Mouse (Mus musculus) spleen, adult 2 months (tissue): Measurements from ENCODE around the gene Ddx51. TPM values are rescaled to one million over a fixed set of nuclear protein-coding genes. Genes with fewer than 3 reads are reported as not detected.

Source experiments
- DNase-seq, 2 experiments: peaks; one replicate each; pipeline versions ENCODE4 v3.0.0 to v3.0.0-alpha.2; 2012 to 2021; ENCODE audit warnings: low spot score in 2 of 2, low read depth in 1 of 2
- H3K27ac ChIP-seq: fragments of 200-500 bp; 2 replicates; pipeline ENCODE4 v1.5.1; 2012; ENCODE audit warnings: low read length, inconsistent platforms; ENCODE audit not compliant: insufficient read depth
- H3K27me3 ChIP-seq: fragments of 200-500 bp; 2 replicates; pipeline ENCODE4 v1.6.1; 2012; ENCODE audit warnings: mild to moderate bottlenecking, moderate library complexity, low read length, inconsistent platforms; ENCODE audit not compliant: control insufficient read depth, insufficient read depth
- H3K36me3 ChIP-seq: fragments of 200-500 bp; 2 replicates; pipeline ENCODE4 v1.6.1; 2012; ENCODE audit warnings: mild to moderate bottlenecking, low read length, inconsistent platforms; ENCODE audit not compliant: control insufficient read depth, insufficient read depth
- H3K4me1 ChIP-seq: fragments of 200-500 bp; 2 replicates; pipeline ENCODE4 v1.6.1; 2011; ENCODE audit warnings: inconsistent platforms; ENCODE audit not compliant: control insufficient read depth, insufficient read depth, insufficient read length
- H3K4me3 ChIP-seq: fragments of 200-500 bp; 2 replicates; pipeline ENCODE4 v1.5.1; 2011; ENCODE audit warnings: mild to moderate bottlenecking, inconsistent platforms; ENCODE audit not compliant: insufficient read depth, insufficient read length; ENCODE audit errors: extremely low read depth
- CTCF ChIP-seq: fragments of 200-500 bp; IDR thresholded peaks from 2 replicates; pipeline ENCODE4 v1.5.1; 2011; ENCODE audit warnings: mild to moderate bottlenecking, inconsistent platforms; ENCODE audit not compliant: insufficient read depth, insufficient read length, insufficient replicate concordance; ENCODE audit errors: extremely low read depth
- POLR2A ChIP-seq: fragments of 200-500 bp; IDR thresholded peaks from 2 replicates; pipeline ENCODE4 v1.6.1; 2011; ENCODE audit warnings: low read depth, low read length, inconsistent platforms
- whole genome bisulfite sequencing: fragments of 180-500 bp; shearing (Covaris S2); methylation state at CpG from one replicate; pipeline ENCODE4 v1.1.7; 2018; 5-methylcytosine and 5-hydroxymethylcytosine counted together
- polyA plus RNA-seq: library from polyadenylated mRNA; depleted of rRNA; stranded (reverse); fragments of >200 nt; gene quantifications from 2 replicates; pipeline ENCODE4 v1.2.3, GENCODE M21; 2012

The Ddx51 gene
- polyA plus RNA-seq, 1 experiment = 18.2 TPM

GRCm38 (mm10) chr5:110659682-110660081, 6.4 kb downstream of the Ddx51 start:
- Histone ChIP-seq H3K27me3 (no peaks in the 10 kb centered on the region), H3K4me1 (no peaks in the 10 kb centered on the region), H3K27ac (no peak overlapping the region), H3K36me3 (peaks cover 35% of the 10 kb centered on the region), H3K4me3 (no peak overlapping the region)
- TF ChIP-seq CTCF (no peak), POLR2A (no peak)
- DNase-seq = no peak

GRCm38 (mm10) chr5:110664041-110664440, 10.8 kb downstream of the Ddx51 start:
- no peaks in the 10 kb centered on the region for H3K27me3 ChIP-seq
- no peak overlapping the region for H3K27ac ChIP-seq
- peaks cover 36% of the 10 kb centered on the region for H3K36me3 ChIP-seq
- TF ChIP-seq POLR2A (no peak), CTCF (no peak)
- no peak overlapping the region for H3K4me3 ChIP-seq
- WGBS = 92% methylated on average over 2 of the region's 2 CpGs
- DNase-seq = no peak
- H3K4me1 ChIP-seq = no peaks in the 10 kb centered on the region

GRCm38 (mm10) chr5:110664750-110665269, 11.6 kb downstream of the Ddx51 start:
- no peaks in the 10 kb centered on the region for H3K27me3 ChIP-seq
- WGBS = 94% methylated on average over 2 of the region's 2 CpGs
- H3K4me1 ChIP-seq = no peaks in the 10 kb centered on the region
- H3K4me3 ChIP-seq = no peak overlapping the region
- no peak for DNase-seq
- no peak for TF ChIP-seq CTCF
- TF ChIP-seq POLR2A = no peak
- H3K36me3 ChIP-seq = peaks cover 40% of the 10 kb centered on the region
- H3K27ac ChIP-seq = no peak overlapping the region

- WGBS = 89% methylated on average over 6 of the region's 6 CpGs
- Histone ChIP-seq H3K4me1 (no peaks in the 10 kb centered on the region), H3K27me3 (no peaks in the 10 kb centered on the region), H3K4me3 (no peak overlapping the region), H3K36me3 (peaks cover 48% of the 10 kb centered on the region), H3K27ac (no peak overlapping the region)
- no peak for DNase-seq
- TF ChIP-seq CTCF (no peak), POLR2A (no peak)
Measured at GRCm38 (mm10) chr5:110665486-110666121, 12.4 kb downstream of the Ddx51 start.

GRCm38 (mm10) chr5:110682041-110682440, 28.8 kb downstream of the Ddx51 start:
- TF ChIP-seq POLR2A (no peak), CTCF (no peak)
- H3K36me3 ChIP-seq = peaks cover 61% of the 10 kb centered on the region
- no peak for DNase-seq
- no peak overlapping the region for H3K4me3 ChIP-seq
- 48% methylated on average over 8 of the region's 8 CpGs for WGBS
- H3K27ac ChIP-seq = no peak overlapping the region
- no peaks in the 10 kb centered on the region for H3K27me3 ChIP-seq
- H3K4me1 ChIP-seq = no peaks in the 10 kb centered on the region

GRCm38 (mm10) chr5:110698617-110699016, 45.4 kb downstream of the Ddx51 start:
- H3K27me3 ChIP-seq = no peaks in the 10 kb centered on the region
- H3K4me3 ChIP-seq = no peak overlapping the region
- H3K36me3 ChIP-seq = peaks cover 60% of the 10 kb centered on the region
- no peak overlapping the region for H3K27ac ChIP-seq
- no peak for DNase-seq
- no peaks in the 10 kb centered on the region for H3K4me1 ChIP-seq
- WGBS = 95% methylated on average over 4 of the region's 4 CpGs
- TF ChIP-seq POLR2A (no peak), CTCF (no peak)

- no peak overlapping the region for H3K4me3 ChIP-seq
- no peak for DNase-seq
- H3K27me3 ChIP-seq = no peaks in the 10 kb centered on the region
- peaks cover 63% of the 10 kb centered on the region for H3K36me3 ChIP-seq
- 15% methylated on average over 1 of the region's 1 CpGs for WGBS
- TF ChIP-seq CTCF = no peak
- TF ChIP-seq POLR2A = no peak
- H3K4me1 ChIP-seq = no peaks in the 10 kb centered on the region
- no peak overlapping the region for H3K27ac ChIP-seq
Measured at GRCm38 (mm10) chr5:110704004-110704403, 50.8 kb downstream of the Ddx51 start.
